Mouse (Mus musculus) hindbrain, embryonic 14.5 days (tissue): ENCODE results near the gene Dock4. TPM values are rescaled to one million over a fixed set of nuclear protein-coding genes. Genes with fewer than 3 reads are reported as not detected.

Experiments
- ATAC-seq: fragments of 200-750 bp; cut with Nextera tagmentation; 2 replicates; pipeline ENCODE4 v1.8.0; 2017; ENCODE audit warnings: moderate number of reproducible peaks, mild to moderate bottlenecking, moderate TSS enrichment, moderate library complexity; ENCODE audit not compliant: low FRiP score
- DNase-seq: peaks from one replicate; pipeline ENCODE4 v3.0.0-alpha.2; 2015; ENCODE audit warnings: low spot score
- H3K27ac ChIP-seq: fragments of 300-500 bp; sonication (generic); 2 replicates; pipeline ENCODE4 v1.5.1; 2014; ENCODE audit warnings: mild to moderate bottlenecking, moderate library complexity
- H3K27me3 ChIP-seq: fragments of 300-500 bp; sonication (generic); 2 replicates; pipeline ENCODE4 v1.6.1; 2014; ENCODE audit warnings: mild to moderate bottlenecking, low read length, mixed read lengths; ENCODE audit not compliant: control insufficient read depth, insufficient read depth
- H3K36me3 ChIP-seq: fragments of 300-500 bp; sonication (generic); replicated peaks from 2 replicates; pipeline ENCODE4 v1.6.1; 2014; ENCODE audit not compliant: control insufficient read depth, insufficient read depth
- H3K4me1 ChIP-seq: fragments of 300-500 bp; sonication (generic); replicated peaks from 2 replicates; pipeline ENCODE4 v1.6.1; 2014; ENCODE audit warnings: antibody characterized with exemption, low read length, mixed read lengths; ENCODE audit not compliant: control insufficient read depth, insufficient read depth
- H3K4me2 ChIP-seq: fragments of 300-500 bp; sonication (generic); replicated peaks from 2 replicates; pipeline ENCODE4 v1.6.1; 2014; ENCODE audit warnings: mild to moderate bottlenecking, moderate library complexity
- H3K4me3 ChIP-seq: fragments of 300-500 bp; sonication (generic); replicated peaks from 2 replicates; pipeline ENCODE4 v1.5.1; 2014; ENCODE audit warnings: mild to moderate bottlenecking, low read length
- H3K9ac ChIP-seq: fragments of 300-500 bp; sonication (generic); 2 replicates; pipeline ENCODE4 v1.6.1; 2014
- H3K9me3 ChIP-seq: fragments of 300-500 bp; sonication (generic); 2 replicates; pipeline ENCODE4 v1.6.1; 2016; ENCODE audit warnings: low read length; ENCODE audit not compliant: control insufficient read depth
- WGBS: fragments of 180-500 bp; shearing (Covaris S2); extraction: QIAGEN DNeasy Blood & Tissue Kit; methylation state at CpG from one replicate; pipeline ENCODE4 v1.1.7; 2014; 5-methylcytosine and 5-hydroxymethylcytosine counted together
- polyA plus RNA-seq: library from polyadenylated mRNA; unstranded; fragments of >200 nt; fragmentation: Nextera tagmentation; extraction: Ambion mirVana; gene quantifications from 2 replicates; pipeline ENCODE4 v1.2.1, GENCODE M21; 2014

Gene Dock4
- polyA plus RNA-seq, 1 experiment from 2014 or later, result 34.1 TPM

GRCm38 (mm10) chr12:40568971-40569968, 123.5 kb downstream of the Dock4 start:
- H3K4me3 ChIP-seq, result no peak overlapping the region
- H3K9me3 ChIP-seq, result no peaks in the 10 kb centered on the region
- DNase-seq (no peak), ATAC-seq (0 out of 2 replicates have a peak, but pooled peaks have one; percentile 13)
- H3K9ac ChIP-seq, result no peak overlapping the region
- H3K27ac ChIP-seq, result no peak overlapping the region
- peaks cover 15% of the 10 kb centered on the region; the same call in 1 of the 2 replicates for H3K4me1 ChIP-seq
- no peaks in the 10 kb centered on the region for H3K36me3 ChIP-seq
- H3K4me2 ChIP-seq, result no peak overlapping the region
- H3K27me3 ChIP-seq, result no peaks in the 10 kb centered on the region
- 59% methylated on average over 9 of the region's 9 CpGs for WGBS

GRCm38 (mm10) chr12:40570250-40570649, 124.5 kb downstream of the Dock4 start:
- DNase-seq (no peak), ATAC-seq (no peak)
- Histone ChIP-seq H3K27ac (no peak overlapping the region), H3K4me3 (no peak overlapping the region), H3K9ac (no peak overlapping the region), H3K9me3 (no peaks in the 10 kb centered on the region), H3K4me1 (peaks cover 15% of the 10 kb centered on the region; the same call in 1 of the 2 replicates), H3K4me2 (no peak overlapping the region), H3K27me3 (no peaks in the 10 kb centered on the region), H3K36me3 (no peaks in the 10 kb centered on the region)
- WGBS, result 73% methylated on average over 1 of the region's 1 CpGs

DNA sequence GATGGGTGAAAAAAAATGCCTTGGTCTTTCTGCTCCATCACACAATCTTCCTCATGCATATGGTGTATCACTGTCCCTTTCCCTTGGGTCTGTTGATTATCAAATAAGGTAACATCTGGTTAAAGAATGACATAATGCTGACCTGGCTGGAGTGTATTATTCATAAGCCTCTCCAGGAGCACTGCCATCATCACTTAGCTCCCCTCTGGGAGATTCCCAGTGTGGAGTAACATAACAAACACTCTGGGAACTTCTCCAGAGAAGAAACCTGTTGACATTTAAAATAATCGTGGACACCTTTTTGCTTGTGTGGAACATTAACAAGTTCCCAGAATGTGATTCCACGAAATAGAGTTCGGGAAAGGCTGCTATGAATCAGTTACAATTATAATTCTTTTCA, 128.3 kb downstream of the Dock4 start:
- Histone ChIP-seq H3K36me3 (no peaks in the 10 kb centered on the region), H3K27me3 (no peaks in the 10 kb centered on the region), H3K4me3 (no peak overlapping the region), H3K9me3 (no peaks in the 10 kb centered on the region), H3K4me1 (peaks cover 8% of the 10 kb centered on the region; the same call in 1 of the 2 replicates), H3K27ac (no peak overlapping the region), H3K4me2 (no peak overlapping the region), H3K9ac (no peak overlapping the region)
- no peak for ATAC-seq
- WGBS, result 75% methylated on average over 3 of the region's 3 CpGs
- DNase-seq, result no peak

DNA sequence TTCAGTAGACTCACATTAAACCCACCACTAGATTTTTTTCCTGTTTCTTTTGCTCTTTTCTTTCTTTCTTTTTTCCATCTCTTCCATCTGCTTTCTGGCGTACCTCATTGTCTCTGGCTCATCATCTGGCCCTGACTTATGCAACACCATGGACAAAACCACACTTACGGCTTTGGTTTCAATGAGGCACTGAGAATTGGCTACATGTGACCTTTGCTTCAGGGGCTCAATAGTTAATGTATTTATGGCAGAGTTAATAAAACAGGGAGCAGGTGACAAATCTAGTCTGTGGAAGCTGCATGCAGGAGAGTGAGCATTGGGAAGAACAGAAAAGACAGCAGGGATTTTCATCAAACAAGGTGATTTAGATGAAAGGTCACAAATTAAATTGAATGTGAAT, 131.0 kb downstream of the Dock4 start:
- no peaks in the 10 kb centered on the region for H3K27me3 ChIP-seq
- WGBS, result 63% methylated on average over 2 of the region's 2 CpGs
- H3K9ac ChIP-seq, result no peak overlapping the region
- H3K4me3 ChIP-seq, result no peak overlapping the region
- no peak for ATAC-seq
- no peaks in the 10 kb centered on the region for H3K9me3 ChIP-seq
- no peaks in the 10 kb centered on the region for H3K36me3 ChIP-seq
- no peak overlapping the region for H3K27ac ChIP-seq
- H3K4me1 ChIP-seq, result peaks cover 5% of the 10 kb centered on the region; the same call in 1 of the 2 replicates
- H3K4me2 ChIP-seq, result no peak overlapping the region
- DNase-seq, result no peak

GRCm38 (mm10) chr12:40580351-40580750, 134.6 kb downstream of the Dock4 start:
- H3K27me3 ChIP-seq, result no peaks in the 10 kb centered on the region
- no peak overlapping the region for H3K4me3 ChIP-seq
- DNase-seq (no peak), ATAC-seq (no peak)
- no peak overlapping the region for H3K9ac ChIP-seq
- 0 out of 2 replicates have a peak overlapping the region, but pooled peaks have one; percentile 14 for H3K27ac ChIP-seq
- peaks cover 5% of the 10 kb centered on the region; the same call in 1 of the 2 replicates for H3K4me1 ChIP-seq
- no peak overlapping the region for H3K4me2 ChIP-seq
- WGBS, result 41% methylated on average over 2 of the region's 2 CpGs
- no peaks in the 10 kb centered on the region for H3K36me3 ChIP-seq
- no peaks in the 10 kb centered on the region for H3K9me3 ChIP-seq

DNA sequence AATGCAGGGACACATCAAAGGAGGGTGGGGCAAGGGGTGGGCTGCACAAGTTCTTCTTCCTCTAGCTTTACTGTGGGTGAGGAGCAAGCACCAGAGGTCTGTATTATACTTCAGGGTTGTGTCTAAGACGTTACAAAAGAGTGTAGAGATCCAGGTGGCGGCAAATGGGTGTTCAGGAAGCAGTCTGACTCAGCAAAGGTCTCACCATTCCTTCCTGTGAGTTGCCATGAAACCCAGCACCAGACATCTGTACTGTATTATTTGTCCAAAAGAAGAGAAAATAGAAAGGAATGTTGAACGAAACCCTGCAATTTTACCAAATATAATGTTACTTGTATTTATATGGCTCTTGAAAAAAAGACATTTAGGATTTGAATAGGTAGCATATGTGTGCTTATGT, 135.3 kb downstream of the Dock4 start:
- ATAC-seq, result no peak
- 73% methylated on average over 3 of the region's 3 CpGs for WGBS

GRCm38 (mm10) chr12:40582059-40582458, 136.3 kb downstream of the Dock4 start:
- H3K27ac ChIP-seq, result no peak overlapping the region
- ATAC-seq (no peak), DNase-seq (no peak)
- no peak overlapping the region for H3K9ac ChIP-seq
- H3K27me3 ChIP-seq, result no peaks in the 10 kb centered on the region
- H3K4me2 ChIP-seq, result no peak overlapping the region
- no peaks in the 10 kb centered on the region for H3K36me3 ChIP-seq
- no peak overlapping the region for H3K4me3 ChIP-seq
- H3K9me3 ChIP-seq, result no peaks in the 10 kb centered on the region
- H3K4me1 ChIP-seq, result peaks cover 5% of the 10 kb centered on the region; the same call in 1 of the 2 replicates
- 73% methylated on average over 5 of the region's 5 CpGs for whole genome bisulfite sequencing

More for the DNA sequence above, 135.3 kb downstream of the Dock4 start:
- Histone ChIP-seq H3K36me3 (no peaks in the 10 kb centered on the region), H3K27ac (no peak overlapping the region), H3K27me3 (no peaks in the 10 kb centered on the region), H3K9me3 (no peaks in the 10 kb centered on the region), H3K4me3 (no peak overlapping the region), H3K4me1 (peaks cover 5% of the 10 kb centered on the region; the same call in 1 of the 2 replicates), H3K9ac (no peak overlapping the region), H3K4me2 (no peak overlapping the region)
- DNase-seq, result no peak

DNA sequence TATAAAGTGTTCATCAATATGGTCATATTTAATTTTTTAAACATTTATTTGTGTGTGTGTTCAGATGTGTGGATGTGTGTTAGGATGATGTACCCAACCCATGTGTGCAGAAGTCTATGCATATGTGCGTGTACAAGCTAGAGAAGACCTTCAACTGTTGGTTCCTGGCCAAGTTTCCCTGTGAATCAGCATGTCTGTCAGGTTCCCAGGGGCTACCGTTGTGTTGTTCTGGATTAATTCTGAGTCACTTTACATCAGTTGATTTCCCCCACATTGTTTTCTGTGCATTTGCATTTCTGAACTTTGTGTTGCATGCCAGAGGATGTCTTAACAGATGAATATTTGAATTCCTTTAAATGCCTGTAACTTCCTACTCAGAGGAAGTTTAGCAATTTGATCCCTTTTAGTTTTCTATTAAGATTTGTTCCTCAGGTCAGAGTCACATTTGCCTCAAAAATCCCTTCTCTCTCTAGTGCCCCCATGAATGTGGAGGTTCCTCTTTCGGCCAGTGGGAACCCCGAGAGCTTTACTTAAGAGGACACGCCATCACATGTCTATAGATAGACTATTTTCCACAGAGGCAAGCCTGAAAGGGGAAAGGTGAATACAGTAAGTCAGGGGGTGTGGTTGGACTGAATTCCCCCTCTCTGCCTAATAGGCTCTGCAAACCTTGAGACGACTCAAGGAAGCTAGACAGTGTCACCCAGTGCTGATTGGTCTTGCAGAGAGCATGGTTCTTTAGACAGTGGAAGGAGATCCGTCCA, 139.0 kb downstream of the Dock4 start:
- 78% methylated on average over 7 of the region's 7 CpGs for whole genome bisulfite sequencing
- no peak overlapping the region for H3K27ac ChIP-seq
- H3K4me3 ChIP-seq, result no peak overlapping the region

More for the DNA sequence above, 139.0 kb downstream of the Dock4 start:
- Histone ChIP-seq H3K9me3 (no peaks in the 10 kb centered on the region), H3K9ac (no peak overlapping the region), H3K4me2 (no peak overlapping the region), H3K27me3 (no peaks in the 10 kb centered on the region), H3K4me1 (peaks cover 5% of the 10 kb centered on the region; the same call in 1 of the 2 replicates), H3K36me3 (no peaks in the 10 kb centered on the region)
- ATAC-seq (no peak; the same call in 1 of the 2 replicates), DNase-seq (no peak)
